Mouse (Mus musculus) embryonic facial prominence, embryonic 15.5 days (tissue): ENCODE results near the gene Smarce1. TPM values are rescaled to one million over a fixed set of nuclear protein-coding genes. Genes with fewer than 3 reads are reported as not detected.
"Not testable (repeated sequence)": the region's sequence is repeated elsewhere in the genome, so short reads cannot be mapped to it uniquely, and the experiment has no call there.

ENCODE experiments used
- ATAC-seq: fragments of 200-750 bp; cut with Nextera tagmentation; 2 replicates; pipeline ENCODE4 v1.8.0; 2017; ENCODE audit warnings: low read depth, moderate TSS enrichment; ENCODE audit not compliant: insufficient number of reproducible peaks, low FRiP score, low TSS enrichment
- H3K27ac ChIP-seq: fragments of 300-500 bp; sonication (generic); replicated peaks from 2 replicates; pipeline ENCODE4 v1.5.1; 2015; ENCODE audit warnings: mild to moderate bottlenecking, inconsistent platforms
- H3K27me3 ChIP-seq: fragments of 300-500 bp; sonication (generic); 2 replicates; pipeline ENCODE4 v1.6.1; 2015; ENCODE audit warnings: inconsistent platforms
- H3K36me3 ChIP-seq: fragments of 300-500 bp; sonication (generic); 2 replicates; pipeline ENCODE4 v1.6.1; 2015; ENCODE audit warnings: mild to moderate bottlenecking, inconsistent platforms
- H3K4me1 ChIP-seq: fragments of 300-500 bp; sonication (generic); 2 replicates; pipeline ENCODE4 v1.6.1; 2015; ENCODE audit warnings: inconsistent platforms
- H3K4me2 ChIP-seq: fragments of 300-500 bp; sonication (generic); replicated peaks from 2 replicates; pipeline ENCODE4 v1.6.1; 2015; ENCODE audit warnings: mild to moderate bottlenecking, inconsistent platforms
- H3K4me3 ChIP-seq: fragments of 300-500 bp; sonication (generic); replicated peaks from 2 replicates; pipeline ENCODE4 v1.5.1; 2015; ENCODE audit warnings: mild to moderate bottlenecking, inconsistent platforms
- H3K9ac ChIP-seq: fragments of 300-500 bp; sonication (generic); 2 replicates; pipeline ENCODE4 v1.6.1; 2015; ENCODE audit warnings: inconsistent platforms
- H3K9me3 ChIP-seq: fragments of 300-500 bp; sonication (generic); replicated peaks from 2 replicates; pipeline ENCODE4 v1.6.1; 2016; ENCODE audit warnings: inconsistent platforms
- WGBS: fragments of 180-500 bp; shearing (Covaris S2); methylation state at CpG from one replicate; pipeline ENCODE4 v1.1.7; 2015; 5-methylcytosine and 5-hydroxymethylcytosine counted together
- polyA plus RNA-seq: library from polyadenylated mRNA; unstranded; fragments of >200 nt; fragmentation: Nextera tagmentation; extraction: Ambion mirVana; gene quantifications from 2 replicates; pipeline ENCODE4 v1.2.1, GENCODE M21; 2015

Gene Smarce1
- polyA plus RNA-seq, 1 experiment from 2014 or later: 228 TPM

- 62% methylated on average over 8 of the region's 8 CpGs for WGBS
- Histone ChIP-seq H3K27ac (no peak overlapping the region), H3K4me2 (no peak overlapping the region), H3K4me1 (peaks cover 6% of the 10 kb centered on the region; the same call in 1 of the 2 replicates), H3K36me3 (no peaks in the 10 kb centered on the region), H3K4me3 (no peak overlapping the region), H3K27me3 (no peaks in the 10 kb centered on the region), H3K9ac (no peak overlapping the region), H3K9me3 (no peaks in the 10 kb centered on the region)
- no peak for ATAC-seq
These were observed 21.9 kb upstream of the Smarce1 start for GRCm38 (mm10) chr11:99252671-99253070.

GRCm38 (mm10) chr11:99250666-99251065 lies 19.8 kb upstream of the Smarce1 start:
- WGBS: 19% methylated on average over 3 of the region's 3 CpGs

DNA sequence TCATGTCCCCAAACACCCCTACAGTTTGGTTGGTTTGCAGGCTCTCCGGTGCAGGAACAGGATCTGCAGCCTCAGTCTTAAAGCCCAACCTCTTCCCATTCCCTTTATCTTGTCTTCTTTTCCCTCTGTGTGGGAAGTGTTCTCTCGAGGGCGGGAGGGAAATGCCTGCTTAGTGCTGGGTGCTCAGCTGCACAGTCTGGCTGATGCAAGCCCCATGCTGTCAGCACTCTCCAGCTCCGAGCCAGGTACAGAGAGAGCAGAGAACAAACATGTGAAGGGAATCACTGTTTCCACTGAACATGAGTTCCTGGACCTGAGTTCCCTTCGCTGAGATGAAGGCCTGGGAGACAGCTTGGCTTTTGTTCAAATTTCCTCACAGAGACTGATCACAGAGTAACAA lies 19.4 kb upstream of the Smarce1 start:
- WGBS: 32% methylated on average over 5 of the region's 5 CpGs
- Histone ChIP-seq H3K36me3 (no peaks in the 10 kb centered on the region), H3K27ac (no peak overlapping the region), H3K27me3 (no peaks in the 10 kb centered on the region), H3K4me1 (peaks cover 6% of the 10 kb centered on the region; the same call in 1 of the 2 replicates), H3K4me2 (no peak overlapping the region), H3K9ac (no peak overlapping the region), H3K4me3 (no peak overlapping the region), H3K9me3 (no peaks in the 10 kb centered on the region)
- 0 out of 2 replicates have a peak, but pooled peaks have one; percentile 29 for ATAC-seq

More at GRCm38 (mm10) chr11:99250666-99251065, 19.8 kb upstream of the Smarce1 start:
- H3K36me3 ChIP-seq: no peaks in the 10 kb centered on the region
- H3K27ac ChIP-seq: no peak overlapping the region
- ATAC-seq: no peak
- H3K4me3 ChIP-seq: no peak overlapping the region
- no peak overlapping the region for H3K4me2 ChIP-seq
- no peaks in the 10 kb centered on the region for H3K9me3 ChIP-seq
- H3K4me1 ChIP-seq: peaks cover 6% of the 10 kb centered on the region; the same call in 1 of the 2 replicates
- no peaks in the 10 kb centered on the region for H3K27me3 ChIP-seq
- H3K9ac ChIP-seq: no peak overlapping the region

DNA sequence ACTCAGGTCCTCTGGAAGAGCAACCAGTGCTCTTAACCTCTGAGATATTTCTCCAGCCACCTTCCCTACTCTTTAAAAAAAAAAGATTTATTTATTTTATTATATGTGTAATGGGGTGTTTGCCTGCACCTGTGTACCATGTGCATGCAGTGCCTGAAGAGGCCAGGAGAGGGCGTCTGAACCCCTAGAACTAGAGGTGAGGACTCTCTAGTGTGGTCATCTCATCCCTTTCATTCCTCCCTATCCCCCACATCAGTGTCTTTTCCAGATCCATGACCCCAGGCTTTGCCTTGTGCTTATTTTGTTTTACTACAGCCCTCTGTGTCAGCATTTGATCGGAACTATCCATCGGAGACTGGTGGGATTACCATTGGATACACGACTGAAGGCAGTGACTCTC lies 18.3 kb upstream of the Smarce1 start:
- no peaks in the 10 kb centered on the region for H3K9me3 ChIP-seq
- no peaks in the 10 kb centered on the region for H3K36me3 ChIP-seq
- WGBS: 62% methylated on average over 4 of the region's 4 CpGs
- peaks cover 7% of the 10 kb centered on the region; the same call in 1 of the 2 replicates for H3K4me1 ChIP-seq
- no peaks in the 10 kb centered on the region for H3K27me3 ChIP-seq
- H3K4me3 ChIP-seq: no peak overlapping the region
- ATAC-seq: no peak
- no peak overlapping the region for H3K9ac ChIP-seq
- no peak overlapping the region for H3K27ac ChIP-seq
- H3K4me2 ChIP-seq: no peak overlapping the region

- H3K9ac ChIP-seq: no peak overlapping the region
- ATAC-seq: no peak
- no peaks in the 10 kb centered on the region for H3K27me3 ChIP-seq
- no peak overlapping the region for H3K27ac ChIP-seq
- peaks cover 14% of the 10 kb centered on the region for H3K4me1 ChIP-seq
- no peak overlapping the region for H3K4me3 ChIP-seq
- no peaks in the 10 kb centered on the region for H3K36me3 ChIP-seq
- H3K4me2 ChIP-seq: no peak overlapping the region
- 95% methylated on average over 4 of the region's 4 CpGs for WGBS
- no peaks in the 10 kb centered on the region for H3K9me3 ChIP-seq
These were observed 17.1 kb upstream of the Smarce1 start for GRCm38 (mm10) chr11:99247916-99248315.

DNA sequence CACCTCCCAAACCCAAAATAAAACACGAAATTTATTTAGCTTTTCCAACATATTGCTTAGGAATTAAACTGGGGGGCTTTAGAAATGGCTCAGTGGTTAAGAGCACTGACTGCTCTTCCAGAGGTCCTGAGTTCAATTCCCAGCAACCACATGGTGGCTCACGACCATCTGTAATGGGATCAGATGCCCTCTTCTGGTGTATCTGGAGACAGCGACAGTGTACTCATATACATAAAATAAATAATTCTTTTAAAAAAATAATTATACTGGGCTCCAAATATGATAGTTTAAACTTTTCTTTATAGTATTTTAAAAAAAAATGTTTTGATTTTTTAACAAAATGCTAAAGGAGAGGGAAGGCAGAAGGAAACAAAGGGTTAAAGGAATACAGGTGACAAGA lies 13.7 kb upstream of the Smarce1 start:
- not testable (repeated sequence) for H3K27me3 ChIP-seq, H3K27ac ChIP-seq, H3K36me3 ChIP-seq, ATAC-seq, H3K9ac ChIP-seq, H3K4me1 ChIP-seq, H3K4me2 ChIP-seq, H3K9me3 ChIP-seq, H3K4me3 ChIP-seq
- WGBS: 47% methylated on average over 3 of the region's 3 CpGs

DNA sequence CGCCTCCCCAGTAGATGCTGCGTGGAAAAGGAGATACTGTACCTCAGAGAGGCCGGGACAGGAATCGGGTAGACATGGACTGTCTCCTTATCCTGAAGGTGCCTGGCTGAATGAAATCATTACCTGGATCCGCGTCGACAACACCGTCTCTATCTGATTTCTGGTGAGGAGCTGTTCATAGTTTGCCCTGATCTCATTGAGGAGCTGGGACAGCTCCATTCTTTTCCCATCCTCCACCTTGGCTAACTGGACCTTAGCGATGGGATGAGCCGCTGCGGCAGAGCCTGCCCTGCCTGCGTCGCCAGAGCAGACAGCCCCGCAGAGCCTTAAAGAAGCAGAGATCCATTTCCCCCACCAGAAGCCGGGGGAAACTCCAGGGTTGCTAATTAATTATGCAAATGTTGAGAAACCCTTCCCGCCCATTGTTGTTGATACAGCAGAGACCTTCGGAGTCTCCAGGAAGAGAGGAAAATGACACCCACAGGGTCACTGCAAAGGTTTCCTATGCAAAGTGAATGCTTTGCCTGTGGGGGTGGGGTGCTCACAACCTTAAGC lies 13.1 kb upstream of the Smarce1 start, which contains the start of gene Krt222:
TSS of gene Krt222 (minus strand) at position 266 of the 555 bp plus-strand sequence.
- Histone ChIP-seq H3K9me3 (no peaks in the 10 kb centered on the region), H3K27ac (no peak within 1 kb of the TSS), H3K4me3 (peak within 1 kb of the TSS; percentile 31), H3K4me1 (peaks cover 7% of the 10 kb centered on the region), H3K4me2 (peak within 1 kb of the TSS; percentile 47), H3K36me3 (no peaks in the 10 kb centered on the region), H3K27me3 (no peaks in the 10 kb centered on the region), H3K9ac (no peak within 1 kb of the TSS)
- ATAC-seq: no peak
- 5% methylated on average over 17 of the region's 17 CpGs for WGBS

DNA sequence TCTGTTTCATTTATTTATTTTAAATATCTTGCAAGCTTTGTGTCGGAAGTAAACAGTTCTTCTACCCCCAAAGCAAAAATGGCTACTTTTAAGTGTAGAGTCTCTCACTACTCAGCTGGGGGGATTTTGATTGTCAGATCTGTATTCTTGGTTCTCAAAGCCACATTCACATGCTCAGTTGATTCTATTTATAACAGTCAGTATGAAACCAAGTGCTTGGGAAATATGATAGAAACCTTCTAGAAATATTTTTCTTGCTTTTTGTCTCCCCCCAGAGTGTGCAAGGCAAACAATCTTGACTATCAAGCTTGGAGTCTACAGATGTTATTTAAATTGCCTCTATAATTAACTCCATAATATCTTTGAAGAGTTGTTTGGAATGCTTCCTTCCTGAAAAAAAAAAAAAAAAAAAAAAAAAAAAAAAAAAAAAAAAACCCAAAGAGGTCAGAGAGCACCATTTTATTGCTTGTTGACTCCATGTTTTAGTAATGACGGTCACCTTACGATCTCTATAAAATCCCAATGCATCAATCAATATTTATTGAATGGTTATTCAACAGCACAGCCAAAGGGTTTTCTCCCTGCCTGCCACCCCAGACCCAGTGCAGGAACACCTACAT lies 12.5 kb upstream of the Smarce1 start:
- peak overlapping the region; percentile 47 for H3K4me2 ChIP-seq
- no peaks in the 10 kb centered on the region for H3K9me3 ChIP-seq
- peak overlapping the region; percentile 31 for H3K4me3 ChIP-seq
- 52% methylated on average over 3 of the region's 3 CpGs for WGBS
- ATAC-seq: no peak
- H3K27ac ChIP-seq: no peak overlapping the region
- no peaks in the 10 kb centered on the region for H3K36me3 ChIP-seq
- no peaks in the 10 kb centered on the region for H3K27me3 ChIP-seq
- no peak overlapping the region for H3K9ac ChIP-seq
- H3K4me1 ChIP-seq: peaks cover 7% of the 10 kb centered on the region

DNA sequence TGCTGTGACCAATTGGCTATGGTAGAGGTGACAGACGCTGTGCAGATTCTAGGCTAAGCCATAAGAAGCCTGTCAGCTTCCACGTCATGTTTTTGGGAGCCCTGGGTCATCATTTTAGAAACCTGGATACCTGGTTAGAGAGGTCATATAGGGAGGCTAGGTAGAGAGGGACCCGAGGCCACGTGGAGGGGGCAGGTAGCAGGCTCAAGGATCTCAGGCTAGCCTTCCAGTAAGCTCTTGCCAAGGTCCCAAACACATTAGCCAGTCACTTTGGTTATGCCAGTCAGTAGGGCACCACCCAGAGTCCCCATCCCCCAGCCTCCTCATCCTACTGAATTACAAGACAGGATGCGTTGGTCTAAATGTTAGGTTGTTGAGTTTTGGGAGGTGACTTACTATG lies 11.2 kb upstream of the Smarce1 start:
- Histone ChIP-seq H3K4me1 (peaks cover 7% of the 10 kb centered on the region), H3K4me3 (no peak overlapping the region), H3K4me2 (no peak overlapping the region), H3K36me3 (no peaks in the 10 kb centered on the region), H3K9ac (no peak overlapping the region), H3K27me3 (no peaks in the 10 kb centered on the region), H3K9me3 (no peaks in the 10 kb centered on the region), H3K27ac (no peak overlapping the region)
- ATAC-seq: no peak
- 68% methylated on average over 5 of the region's 5 CpGs for WGBS

DNA sequence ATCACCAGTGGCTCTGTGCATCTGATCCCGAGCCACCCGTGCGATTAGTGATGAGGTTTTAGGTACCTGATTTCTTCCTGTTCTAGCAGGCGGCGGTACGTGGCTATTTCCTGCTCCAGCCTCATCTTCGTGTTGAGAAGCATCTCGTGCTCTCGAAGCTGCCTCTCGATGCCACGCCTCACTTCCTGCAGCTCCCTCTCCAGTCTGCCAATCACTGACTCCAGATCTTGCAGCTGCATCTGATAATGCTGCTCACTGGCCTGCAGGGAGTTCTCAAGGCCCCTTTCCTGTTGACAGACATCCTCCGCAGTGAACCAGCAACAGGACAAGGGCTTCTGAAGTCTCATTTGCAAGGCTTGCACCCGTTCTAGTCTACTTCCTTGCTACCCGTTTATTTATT lies 7.7 kb upstream of the Smarce1 start:
- ATAC-seq: no peak
- Histone ChIP-seq H3K4me3 (no peak overlapping the region), H3K27ac (no peak overlapping the region), H3K4me2 (no peak overlapping the region), H3K36me3 (no peaks in the 10 kb centered on the region), H3K9ac (no peak overlapping the region), H3K9me3 (no peaks in the 10 kb centered on the region), H3K4me1 (no peaks in the 10 kb centered on the region), H3K27me3 (no peaks in the 10 kb centered on the region)
- WGBS: 46% methylated on average over 14 of the region's 14 CpGs

DNA sequence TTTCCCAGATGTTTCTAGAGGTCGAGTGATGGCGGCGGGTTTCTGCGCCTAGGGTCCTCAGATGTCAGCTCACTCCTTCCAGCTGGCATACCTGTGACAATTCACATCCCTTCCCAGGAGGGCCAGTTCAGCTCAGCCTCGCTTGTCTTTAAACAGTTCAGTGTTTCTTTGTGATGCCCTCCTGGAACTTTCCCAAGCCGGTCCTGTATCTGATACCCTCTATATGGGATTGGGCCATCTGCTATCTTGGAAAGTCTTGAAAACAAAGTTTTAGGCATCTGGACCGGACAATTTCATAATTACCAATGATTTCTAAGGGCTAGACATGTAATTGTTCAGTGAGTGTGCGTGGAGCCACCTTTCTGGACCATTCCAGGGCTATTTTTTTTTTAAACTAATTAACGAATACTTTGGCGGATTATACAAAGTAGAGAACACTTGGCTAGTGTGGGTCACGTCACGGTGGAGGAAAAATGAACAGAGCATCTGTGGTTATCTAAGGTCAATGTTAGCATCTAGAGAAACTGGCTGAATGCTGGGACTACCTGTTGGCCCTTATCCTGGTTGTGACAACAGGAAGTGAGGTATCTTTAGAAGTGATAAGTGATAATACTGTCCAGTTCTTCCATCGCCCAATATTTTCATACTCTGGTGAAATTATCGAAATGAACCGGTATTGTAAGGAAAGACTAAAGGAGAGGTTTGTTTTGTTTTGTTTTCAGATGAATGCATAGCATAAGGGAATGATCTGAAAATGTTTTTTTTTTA lies 416 bp upstream of the Smarce1 start:
- H3K27ac ChIP-seq: peak overlapping the region; percentile 99
- WGBS: 23% methylated on average over 15 of the region's 15 CpGs
- H3K36me3 ChIP-seq: peaks cover 13% of the 10 kb centered on the region
- peaks cover 16% of the 10 kb centered on the region for H3K4me1 ChIP-seq
- H3K27me3 ChIP-seq: no peaks in the 10 kb centered on the region
- no peaks in the 10 kb centered on the region for H3K9me3 ChIP-seq
- H3K4me2 ChIP-seq: peak overlapping the region; percentile 64
- ATAC-seq: no peak
- peak overlapping the region; percentile 94 for H3K9ac ChIP-seq
- H3K4me3 ChIP-seq: peak overlapping the region; percentile 88
